Mouse (Mus musculus): Measurements from ENCODE around the gene Prn.

- no peak for TF ChIP-seq CTCF (IDR thresholded peaks at IDR 0.05; ENCODE audit: low read depth, low read length)
- no peak for TF ChIP-seq POLR2A (IDR thresholded peaks at IDR 0.05; ENCODE audit: extremely low read depth, insufficient read depth, low read length)
Observed at GRCm38 (mm10) chr2:131868983-131869382, 40.8 kb upstream of the Prn start.

Data from liver, adult 2 months (tissue).